Mouse (Mus musculus): ENCODE measurements around the gene Olfr1101. TPM values are rescaled to one million over a fixed set of nuclear protein-coding genes. Genes with fewer than 3 reads are reported as not detected.

Olfr1101 gene
- not detected for polyA plus RNA-seq (2015; fragmentation: Illumina TruSeq; extraction: RNeasy Lipid Tissue Mini Kit (QIAGEN cat#74804); ENCODE audit: insufficient read depth, low read depth, low replicate concordance)

GRCm38 (mm10) chr2:86991121-86991520 lies at the start of gene Olfr1101:
TSS of gene Olfr1101 (minus strand) at chr2:86991221.

GRCm38 (mm10) chr2:87036431-87036830 lies 45.4 kb upstream of the Olfr1101 start, which contains the start of gene Olfr1105:
TSS of gene Olfr1105 (minus strand) at chr2:87036531.

GRCm38 (mm10) chr2:87026980-87027379 lies 36.0 kb upstream of the Olfr1101 start, which contains the start of gene Olfr1104:
TSS of gene Olfr1104 (minus strand) at chr2:87027080.

GRCm38 (mm10) chr2:86998098-86998497 lies 7.1 kb upstream of the Olfr1101 start, which contains the start of gene Olfr1102:
TSS of gene Olfr1102 (plus strand) at chr2:86998398.

GRCm38 (mm10) chr2:86979854-86980253 lies 11.2 kb downstream of the Olfr1101 start, which contains the start of gene Olfr1100:
TSS of gene Olfr1100 (minus strand) at chr2:86979954.

GRCm38 (mm10) chr2:86960593-86960992 lies 30.4 kb downstream of the Olfr1101 start, which contains the start of gene Olfr1099:
TSS of gene Olfr1099 (minus strand) at chr2:86960693.

Other genes starting within 250 kb of the Olfr1101 start
- not detected for gene Olfr1090, start 232.2 kb downstream of the Olfr1101 start, polyA plus RNA-seq (2015; fragmentation: Illumina TruSeq; extraction: RNeasy Lipid Tissue Mini Kit (QIAGEN cat#74804); ENCODE audit: insufficient read depth, low read depth, low replicate concordance)
- gene Olfr1093, start 208.7 kb downstream of the Olfr1101 start, polyA plus RNA-seq (2015; fragmentation: Illumina TruSeq; extraction: RNeasy Lipid Tissue Mini Kit (QIAGEN cat#74804); ENCODE audit: insufficient read depth, low read depth, low replicate concordance) = not detected
- gene Olfr141, start 181.2 kb downstream of the Olfr1101 start, polyA plus RNA-seq (2015; fragmentation: Illumina TruSeq; extraction: RNeasy Lipid Tissue Mini Kit (QIAGEN cat#74804); ENCODE audit: insufficient read depth, low read depth, low replicate concordance) = not detected
- gene Olfr1094, start 166.6 kb downstream of the Olfr1101 start, polyA plus RNA-seq (2015; fragmentation: Illumina TruSeq; extraction: RNeasy Lipid Tissue Mini Kit (QIAGEN cat#74804); ENCODE audit: insufficient read depth, low read depth, low replicate concordance) = not detected
- gene Olfr1095, start 139.5 kb downstream of the Olfr1101 start, polyA plus RNA-seq (2015; fragmentation: Illumina TruSeq; extraction: RNeasy Lipid Tissue Mini Kit (QIAGEN cat#74804); ENCODE audit: insufficient read depth, low read depth, low replicate concordance) = not detected
- gene Gm13723, start 116.4 kb downstream of the Olfr1101 start, polyA plus RNA-seq (2015; fragmentation: Illumina TruSeq; extraction: RNeasy Lipid Tissue Mini Kit (QIAGEN cat#74804); ENCODE audit: insufficient read depth, low read depth, low replicate concordance) = not detected
- gene Olfr1097, start 99.0 kb downstream of the Olfr1101 start, polyA plus RNA-seq (2015; fragmentation: Illumina TruSeq; extraction: RNeasy Lipid Tissue Mini Kit (QIAGEN cat#74804); ENCODE audit: insufficient read depth, low read depth, low replicate concordance) = not detected
- not detected for gene Olfr1098, start 66.7 kb downstream of the Olfr1101 start, polyA plus RNA-seq (2015; fragmentation: Illumina TruSeq; extraction: RNeasy Lipid Tissue Mini Kit (QIAGEN cat#74804); ENCODE audit: insufficient read depth, low read depth, low replicate concordance)
- gene Olfr1099, start 30.5 kb downstream of the Olfr1101 start, polyA plus RNA-seq (2015; fragmentation: Illumina TruSeq; extraction: RNeasy Lipid Tissue Mini Kit (QIAGEN cat#74804); ENCODE audit: insufficient read depth, low read depth, low replicate concordance) = not detected
- gene Olfr1100, start 11.3 kb downstream of the Olfr1101 start, polyA plus RNA-seq (2015; fragmentation: Illumina TruSeq; extraction: RNeasy Lipid Tissue Mini Kit (QIAGEN cat#74804); ENCODE audit: insufficient read depth, low read depth, low replicate concordance) = not detected
- gene Olfr1102, start 7.2 kb upstream of the Olfr1101 start, polyA plus RNA-seq (2015; fragmentation: Illumina TruSeq; extraction: RNeasy Lipid Tissue Mini Kit (QIAGEN cat#74804); ENCODE audit: insufficient read depth, low read depth, low replicate concordance) = not detected
- not detected for gene Olfr1104, start 35.9 kb upstream of the Olfr1101 start, polyA plus RNA-seq (2015; fragmentation: Illumina TruSeq; extraction: RNeasy Lipid Tissue Mini Kit (QIAGEN cat#74804); ENCODE audit: insufficient read depth, low read depth, low replicate concordance)
- gene Olfr1105, start 45.3 kb upstream of the Olfr1101 start, polyA plus RNA-seq (2015; fragmentation: Illumina TruSeq; extraction: RNeasy Lipid Tissue Mini Kit (QIAGEN cat#74804); ENCODE audit: insufficient read depth, low read depth, low replicate concordance) = not detected
- gene Olfr1106, start 61.1 kb upstream of the Olfr1101 start, polyA plus RNA-seq (2015; fragmentation: Illumina TruSeq; extraction: RNeasy Lipid Tissue Mini Kit (QIAGEN cat#74804); ENCODE audit: insufficient read depth, low read depth, low replicate concordance) = not detected
- not detected for gene Olfr1107, start 84.6 kb upstream of the Olfr1101 start, polyA plus RNA-seq (2015; fragmentation: Illumina TruSeq; extraction: RNeasy Lipid Tissue Mini Kit (QIAGEN cat#74804); ENCODE audit: insufficient read depth, low read depth, low replicate concordance)
- gene Olfr1109, start 104.8 kb upstream of the Olfr1101 start, polyA plus RNA-seq (2015; fragmentation: Illumina TruSeq; extraction: RNeasy Lipid Tissue Mini Kit (QIAGEN cat#74804); ENCODE audit: insufficient read depth, low read depth, low replicate concordance) = not detected
- gene Olfr259, start 123.3 kb upstream of the Olfr1101 start, polyA plus RNA-seq (2015; fragmentation: Illumina TruSeq; extraction: RNeasy Lipid Tissue Mini Kit (QIAGEN cat#74804); ENCODE audit: insufficient read depth, low read depth, low replicate concordance) = not detected
- gene Olfr1110, start 149.1 kb upstream of the Olfr1101 start, polyA plus RNA-seq (2015; fragmentation: Illumina TruSeq; extraction: RNeasy Lipid Tissue Mini Kit (QIAGEN cat#74804); ENCODE audit: insufficient read depth, low read depth, low replicate concordance) = not detected
- not detected for gene Olfr1111, start 161.4 kb upstream of the Olfr1101 start, polyA plus RNA-seq (2015; fragmentation: Illumina TruSeq; extraction: RNeasy Lipid Tissue Mini Kit (QIAGEN cat#74804); ENCODE audit: insufficient read depth, low read depth, low replicate concordance)
- gene Olfr1112, start 196.6 kb upstream of the Olfr1101 start, polyA plus RNA-seq (2015; fragmentation: Illumina TruSeq; extraction: RNeasy Lipid Tissue Mini Kit (QIAGEN cat#74804); ENCODE audit: insufficient read depth, low read depth, low replicate concordance) = not detected
- not detected for gene Olfr1113, start 217.7 kb upstream of the Olfr1101 start, polyA plus RNA-seq (2015; fragmentation: Illumina TruSeq; extraction: RNeasy Lipid Tissue Mini Kit (QIAGEN cat#74804); ENCODE audit: insufficient read depth, low read depth, low replicate concordance)